Mouse (Mus musculus): Measurements from ENCODE around the gene Fam20b. TPM values are rescaled to one million over a fixed set of nuclear protein-coding genes. Genes with fewer than 3 reads are reported as not detected.
A peak's percentile ranks its signal among the peaks of the same experiment; 100 is the strongest.

The Fam20b gene
- polyA plus RNA-seq, 1 experiment from 2014 or later = 23.9 TPM

- Histone ChIP-seq H3K4me2 (ENCODE audit: low read length) (no peak overlapping the region), H3K9ac (ENCODE audit: low read depth, low read length) (no peak overlapping the region), H3K9me3 (ENCODE audit: control insufficient read depth, low read length) (no peaks in the 10 kb centered on the region), H3K4me1 (ENCODE audit: control insufficient read depth, insufficient read depth, low read depth, low read length) (no peaks in the 10 kb centered on the region; the same call in 1 of the 2 replicates), H3K36me3 (ENCODE audit: control insufficient read depth, insufficient read depth, low read length) (peaks cover 4% of the 10 kb centered on the region), H3K27ac (ENCODE audit: low read depth, low read length) (no peak overlapping the region), H3K27me3 (replicated peaks; ENCODE audit: control insufficient read depth, insufficient read depth, low read length) (no peaks in the 10 kb centered on the region), H3K4me3 (ENCODE audit: low read length) (no peak overlapping the region)
- WGBS = 71% methylated on average over 9 of the region's 9 CpGs
- ATAC-seq = no peak
Measured at GRCm38 (mm10) chr1:156650631-156651030, 68.3 kb downstream of the Fam20b start.

GRCm38 (mm10) chr1:156648705-156649104, 70.2 kb downstream of the Fam20b start:
- H3K9ac ChIP-seq (ENCODE audit: low read depth, low read length) = no peak overlapping the region
- H3K9me3 ChIP-seq (ENCODE audit: control insufficient read depth, low read length) = no peaks in the 10 kb centered on the region
- 46% methylated on average over 2 of the region's 2 CpGs for WGBS
- H3K36me3 ChIP-seq (ENCODE audit: control insufficient read depth, insufficient read depth, low read length) = peaks cover 4% of the 10 kb centered on the region
- peaks cover 8% of the 10 kb centered on the region for H3K4me1 ChIP-seq (ENCODE audit: control insufficient read depth, insufficient read depth, low read depth, low read length)
- no peak overlapping the region for H3K4me2 ChIP-seq (ENCODE audit: low read length)
- H3K27ac ChIP-seq (ENCODE audit: low read depth, low read length) = no peak overlapping the region
- no peak for ATAC-seq
- H3K27me3 ChIP-seq (replicated peaks; ENCODE audit: control insufficient read depth, insufficient read depth, low read length) = no peaks in the 10 kb centered on the region
- H3K4me3 ChIP-seq (ENCODE audit: low read length) = no peak overlapping the region

- Histone ChIP-seq H3K4me3 (ENCODE audit: low read length) (no peak overlapping the region), H3K4me1 (ENCODE audit: control insufficient read depth, insufficient read depth, low read depth, low read length) (peaks cover 12% of the 10 kb centered on the region), H3K27me3 (replicated peaks; ENCODE audit: control insufficient read depth, insufficient read depth, low read length) (no peaks in the 10 kb centered on the region), H3K36me3 (ENCODE audit: control insufficient read depth, insufficient read depth, low read length) (peaks cover 21% of the 10 kb centered on the region), H3K27ac (ENCODE audit: low read depth, low read length) (no peak overlapping the region), H3K4me2 (ENCODE audit: low read length) (no peak overlapping the region), H3K9me3 (ENCODE audit: control insufficient read depth, low read length) (no peaks in the 10 kb centered on the region), H3K9ac (ENCODE audit: low read depth, low read length) (no peak overlapping the region)
- WGBS = 65% methylated on average over 4 of the region's 4 CpGs
- no peak for ATAC-seq
Measured at GRCm38 (mm10) chr1:156645971-156646370, 72.9 kb downstream of the Fam20b start.

GRCm38 (mm10) chr1:156644780-156645523, 73.9 kb downstream of the Fam20b start:
- 58% methylated on average over 13 of the region's 13 CpGs for WGBS
- H3K27me3 ChIP-seq (replicated peaks; ENCODE audit: control insufficient read depth, insufficient read depth, low read length) = no peaks in the 10 kb centered on the region
- 0 out of 2 replicates have a peak, but pooled peaks have one; percentile 38 for ATAC-seq
- H3K27ac ChIP-seq (ENCODE audit: low read depth, low read length) = no peak overlapping the region
- peaks cover 24% of the 10 kb centered on the region for H3K36me3 ChIP-seq (ENCODE audit: control insufficient read depth, insufficient read depth, low read length)
- no peak overlapping the region for H3K4me2 ChIP-seq (ENCODE audit: low read length)
- no peaks in the 10 kb centered on the region for H3K9me3 ChIP-seq (ENCODE audit: control insufficient read depth, low read length)
- H3K9ac ChIP-seq (ENCODE audit: low read depth, low read length) = no peak overlapping the region
- H3K4me3 ChIP-seq (ENCODE audit: low read length) = no peak overlapping the region
- H3K4me1 ChIP-seq (ENCODE audit: control insufficient read depth, insufficient read depth, low read depth, low read length) = peaks cover 12% of the 10 kb centered on the region

- H3K9ac ChIP-seq (ENCODE audit: low read depth, low read length) = no peak overlapping the region
- H3K4me3 ChIP-seq (ENCODE audit: low read length) = no peak overlapping the region
- H3K9me3 ChIP-seq (ENCODE audit: control insufficient read depth, low read length) = no peaks in the 10 kb centered on the region
- no peaks in the 10 kb centered on the region for H3K27me3 ChIP-seq (replicated peaks; ENCODE audit: control insufficient read depth, insufficient read depth, low read length)
- H3K4me2 ChIP-seq (ENCODE audit: low read length) = no peak overlapping the region
- peaks cover 12% of the 10 kb centered on the region for H3K4me1 ChIP-seq (ENCODE audit: control insufficient read depth, insufficient read depth, low read depth, low read length)
- 38% methylated on average over 10 of the region's 10 CpGs for WGBS
- H3K36me3 ChIP-seq (ENCODE audit: control insufficient read depth, insufficient read depth, low read length) = peaks cover 24% of the 10 kb centered on the region
- no peak for ATAC-seq
- no peak overlapping the region for H3K27ac ChIP-seq (ENCODE audit: low read depth, low read length)
Measured at GRCm38 (mm10) chr1:156644061-156644460, 74.8 kb downstream of the Fam20b start.

- Histone ChIP-seq H3K9ac (ENCODE audit: low read depth, low read length) (no peak overlapping the region), H3K27ac (ENCODE audit: low read depth, low read length) (no peak overlapping the region), H3K27me3 (replicated peaks; ENCODE audit: control insufficient read depth, insufficient read depth, low read length) (no peaks in the 10 kb centered on the region), H3K4me3 (ENCODE audit: low read length) (no peak overlapping the region), H3K4me2 (ENCODE audit: low read length) (no peak overlapping the region), H3K9me3 (ENCODE audit: control insufficient read depth, low read length) (no peaks in the 10 kb centered on the region), H3K4me1 (ENCODE audit: control insufficient read depth, insufficient read depth, low read depth, low read length) (peaks cover 12% of the 10 kb centered on the region), H3K36me3 (ENCODE audit: control insufficient read depth, insufficient read depth, low read length) (peaks cover 20% of the 10 kb centered on the region)
- 72% methylated on average over 12 of the region's 12 CpGs for WGBS
- no peak for ATAC-seq
Measured at GRCm38 (mm10) chr1:156642813-156643212, 76.1 kb downstream of the Fam20b start.

GRCm38 (mm10) chr1:156641808-156642207, 77.1 kb downstream of the Fam20b start:
- Histone ChIP-seq H3K4me1 (ENCODE audit: control insufficient read depth, insufficient read depth, low read depth, low read length) (peaks cover 12% of the 10 kb centered on the region), H3K27me3 (replicated peaks; ENCODE audit: control insufficient read depth, insufficient read depth, low read length) (no peaks in the 10 kb centered on the region), H3K4me3 (ENCODE audit: low read length) (no peak overlapping the region), H3K27ac (ENCODE audit: low read depth, low read length) (no peak overlapping the region), H3K9ac (ENCODE audit: low read depth, low read length) (no peak overlapping the region), H3K36me3 (ENCODE audit: control insufficient read depth, insufficient read depth, low read length) (peaks cover 24% of the 10 kb centered on the region), H3K4me2 (ENCODE audit: low read length) (no peak overlapping the region), H3K9me3 (ENCODE audit: control insufficient read depth, low read length) (no peaks in the 10 kb centered on the region)
- ATAC-seq = no peak
- WGBS = 93% methylated on average over 10 of the region's 10 CpGs

GRCm38 (mm10) chr1:156640577-156640976, 78.3 kb downstream of the Fam20b start:
- H3K36me3 ChIP-seq (ENCODE audit: control insufficient read depth, insufficient read depth, low read length) = peaks cover 27% of the 10 kb centered on the region
- ATAC-seq = peak; percentile 40; the same call in 1 of the 2 replicates

GRCm38 (mm10) chr1:156639455-156639854, 79.4 kb downstream of the Fam20b start:
- 90% methylated on average over 5 of the region's 5 CpGs for WGBS
- peaks cover 8% of the 10 kb centered on the region for H3K4me1 ChIP-seq (ENCODE audit: control insufficient read depth, insufficient read depth, low read depth, low read length)
- no peaks in the 10 kb centered on the region for H3K9me3 ChIP-seq (ENCODE audit: control insufficient read depth, low read length)
- peaks cover 33% of the 10 kb centered on the region for H3K36me3 ChIP-seq (ENCODE audit: control insufficient read depth, insufficient read depth, low read length)
- no peak overlapping the region for H3K27ac ChIP-seq (ENCODE audit: low read depth, low read length)
- H3K4me3 ChIP-seq (ENCODE audit: low read length) = no peak overlapping the region
- ATAC-seq = no peak
- H3K9ac ChIP-seq (ENCODE audit: low read depth, low read length) = no peak overlapping the region
- no peaks in the 10 kb centered on the region for H3K27me3 ChIP-seq (replicated peaks; ENCODE audit: control insufficient read depth, insufficient read depth, low read length)
- H3K4me2 ChIP-seq (ENCODE audit: low read length) = no peak overlapping the region

More at GRCm38 (mm10) chr1:156640577-156640976, 78.3 kb downstream of the Fam20b start:
- Histone ChIP-seq H3K4me1 (ENCODE audit: control insufficient read depth, insufficient read depth, low read depth, low read length) (peaks cover 12% of the 10 kb centered on the region), H3K9ac (ENCODE audit: low read depth, low read length) (no peak overlapping the region), H3K4me2 (ENCODE audit: low read length) (no peak overlapping the region), H3K4me3 (ENCODE audit: low read length) (no peak overlapping the region), H3K27ac (ENCODE audit: low read depth, low read length) (no peak overlapping the region), H3K27me3 (replicated peaks; ENCODE audit: control insufficient read depth, insufficient read depth, low read length) (no peaks in the 10 kb centered on the region), H3K9me3 (ENCODE audit: control insufficient read depth, low read length) (no peaks in the 10 kb centered on the region)
- 62% methylated on average over 4 of the region's 4 CpGs for WGBS
